Mouse (Mus musculus): ENCODE data around the gene Lias. TPM values are rescaled to one million over a fixed set of nuclear protein-coding genes. Genes with fewer than 3 reads are reported as not detected.

The Lias gene
- polyA plus RNA-seq (2012; rRNA removed) (27.9 and 36.8 TPM in 2 replicates), polyA plus RNA-seq (2014; fragmentation: Nextera tagmentation; extraction: Ambion mirVana) (62.7 and 63.7 TPM in 2 replicates)

GRCm38 (mm10) chr5:65390648-65391644, at the start of gene Lias, which contains the start of gene Rpl9:
Lias (plus strand) TSS chr5:65391497.
Rpl9 (minus strand) TSS chr5:65391444.
- Histone ChIP-seq H3K4me3 (replicated peaks; ENCODE audit: low read length) (peak within 1 kb of the TSS; percentile 99), H3K36me3 (ENCODE audit: control insufficient read depth, insufficient read depth, low read length) (peaks cover 45% of the 10 kb centered on the region), H3K27ac (replicated peaks; ENCODE audit: low read depth, low read length) (peak within 1 kb of the TSS; percentile 90), H3K27me3 (ENCODE audit: control insufficient read depth, insufficient read depth, low read length) (no peaks in the 10 kb centered on the region), H3K9me3 (ENCODE audit: control insufficient read depth, low read length) (no peaks in the 10 kb centered on the region), H3K4me1 (ENCODE audit: control insufficient read depth, insufficient read depth, low read length) (peaks cover 15% of the 10 kb centered on the region), H3K9ac (ENCODE audit: low read depth, low read length, severe bottlenecking) (peak within 1 kb of the TSS; percentile 99), H3K4me2 (replicated peaks; ENCODE audit: low read depth, low read length, severe bottlenecking) (peak within 1 kb of the TSS; percentile 86)
- WGBS: under 1% methylated on average over 83 of the region's 83 CpGs
- peak; percentile 79; the same call in 1 of the 2 replicates for TF ChIP-seq POLR2A (IDR thresholded peaks at IDR 0.05; ENCODE audit: borderline replicate concordance, extremely low read depth, insufficient read depth, insufficient read length)
- DNase-seq (ENCODE audit: low spot score): peak; percentile 98
- peak; percentile 95 for ATAC-seq (ENCODE audit: low FRiP score, low read depth)

GRCm38 (mm10) chr5:65348168-65348567, 43.1 kb upstream of the Lias start, which contains the start of gene Klb:
Klb (plus strand) TSS chr5:65348314.
- Histone ChIP-seq H3K4me1 (ENCODE audit: control insufficient read depth, insufficient read depth, low read length) (no peaks in the 10 kb centered on the region), H3K9me3 (ENCODE audit: control insufficient read depth, low read length) (no peaks in the 10 kb centered on the region), H3K4me3 (replicated peaks; ENCODE audit: low read length) (no peak within 1 kb of the TSS), H3K9ac (ENCODE audit: low read depth, low read length, severe bottlenecking) (peak within 1 kb of the TSS; percentile 2; the same call in 1 of the 2 replicates), H3K4me2 (replicated peaks; ENCODE audit: low read depth, low read length, severe bottlenecking) (0 out of 2 replicates have a peak within 1 kb of the TSS, but pooled peaks have one; percentile 26), H3K27ac (replicated peaks; ENCODE audit: low read depth, low read length) (no peak within 1 kb of the TSS), H3K27me3 (ENCODE audit: control insufficient read depth, insufficient read depth, low read length) (no peaks in the 10 kb centered on the region), H3K36me3 (ENCODE audit: control insufficient read depth, insufficient read depth, low read length) (no peaks in the 10 kb centered on the region)
- WGBS: 55% methylated on average over 15 of the region's 15 CpGs
- ATAC-seq (ENCODE audit: low FRiP score, low read depth): no peak
- no peak for TF ChIP-seq POLR2A (IDR thresholded peaks at IDR 0.05; ENCODE audit: borderline replicate concordance, extremely low read depth, insufficient read depth, insufficient read length)
- no peak for DNase-seq (ENCODE audit: low spot score)

GRCm38 (mm10) chr5:65350508-65350907, 40.8 kb upstream of the Lias start:
- no peaks in the 10 kb centered on the region for H3K9me3 ChIP-seq (ENCODE audit: control insufficient read depth, low read length)
- no peak overlapping the region for H3K9ac ChIP-seq (ENCODE audit: low read depth, low read length, severe bottlenecking)
- H3K36me3 ChIP-seq (ENCODE audit: control insufficient read depth, insufficient read depth, low read length): no peaks in the 10 kb centered on the region
- no peak overlapping the region for H3K4me2 ChIP-seq (replicated peaks; ENCODE audit: low read depth, low read length, severe bottlenecking)
- WGBS: 70% methylated on average over 10 of the region's 10 CpGs
- TF ChIP-seq POLR2A (IDR thresholded peaks at IDR 0.05; ENCODE audit: borderline replicate concordance, extremely low read depth, insufficient read depth, insufficient read length): no peak
- H3K27me3 ChIP-seq (ENCODE audit: control insufficient read depth, insufficient read depth, low read length): no peaks in the 10 kb centered on the region
- no peak overlapping the region for H3K4me3 ChIP-seq (replicated peaks; ENCODE audit: low read length)
- no peak overlapping the region for H3K27ac ChIP-seq (replicated peaks; ENCODE audit: low read depth, low read length)
- DNase-seq (ENCODE audit: low spot score): no peak
- no peak for ATAC-seq (ENCODE audit: low FRiP score, low read depth)
- no peaks in the 10 kb centered on the region for H3K4me1 ChIP-seq (ENCODE audit: control insufficient read depth, insufficient read depth, low read length)

- ATAC-seq (ENCODE audit: low FRiP score, low read depth): no peak
- no peak overlapping the region for H3K4me2 ChIP-seq (replicated peaks; ENCODE audit: low read depth, low read length, severe bottlenecking)
- no peaks in the 10 kb centered on the region for H3K9me3 ChIP-seq (ENCODE audit: control insufficient read depth, low read length)
- no peak for DNase-seq (ENCODE audit: low spot score)
- no peak overlapping the region for H3K27ac ChIP-seq (replicated peaks; ENCODE audit: low read depth, low read length)
- H3K4me1 ChIP-seq (ENCODE audit: control insufficient read depth, insufficient read depth, low read length): no peaks in the 10 kb centered on the region
- no peak overlapping the region for H3K9ac ChIP-seq (ENCODE audit: low read depth, low read length, severe bottlenecking)
- WGBS: 82% methylated on average over 3 of the region's 3 CpGs
- no peaks in the 10 kb centered on the region for H3K27me3 ChIP-seq (ENCODE audit: control insufficient read depth, insufficient read depth, low read length)
- H3K36me3 ChIP-seq (ENCODE audit: control insufficient read depth, insufficient read depth, low read length): no peaks in the 10 kb centered on the region
- H3K4me3 ChIP-seq (replicated peaks; ENCODE audit: low read length): no peak overlapping the region
- TF ChIP-seq POLR2A (IDR thresholded peaks at IDR 0.05; ENCODE audit: borderline replicate concordance, extremely low read depth, insufficient read depth, insufficient read length): no peak
Measured at GRCm38 (mm10) chr5:65354097-65354496, 37.2 kb upstream of the Lias start.

- H3K36me3 ChIP-seq (ENCODE audit: control insufficient read depth, insufficient read depth, low read length): no peaks in the 10 kb centered on the region
- H3K9me3 ChIP-seq (ENCODE audit: control insufficient read depth, low read length): no peaks in the 10 kb centered on the region
- TF ChIP-seq POLR2A (IDR thresholded peaks at IDR 0.05; ENCODE audit: borderline replicate concordance, extremely low read depth, insufficient read depth, insufficient read length): no peak
- no peak overlapping the region for H3K27ac ChIP-seq (replicated peaks; ENCODE audit: low read depth, low read length)
- DNase-seq (ENCODE audit: low spot score) (no peak), ATAC-seq (ENCODE audit: low FRiP score, low read depth) (no peak)
- H3K4me2 ChIP-seq (replicated peaks; ENCODE audit: low read depth, low read length, severe bottlenecking): no peak overlapping the region
- WGBS: 82% methylated on average over 5 of the region's 5 CpGs
- H3K9ac ChIP-seq (ENCODE audit: low read depth, low read length, severe bottlenecking): no peak overlapping the region
- no peaks in the 10 kb centered on the region for H3K4me1 ChIP-seq (ENCODE audit: control insufficient read depth, insufficient read depth, low read length)
- no peaks in the 10 kb centered on the region for H3K27me3 ChIP-seq (ENCODE audit: control insufficient read depth, insufficient read depth, low read length)
- no peak overlapping the region for H3K4me3 ChIP-seq (replicated peaks; ENCODE audit: low read length)
Measured at GRCm38 (mm10) chr5:65354985-65355384, 36.3 kb upstream of the Lias start.
